Mouse (Mus musculus): Measurements from ENCODE around the gene Mtf1. TPM values are rescaled to one million over a fixed set of nuclear protein-coding genes. Genes with fewer than 3 reads are reported as not detected.

The Mtf1 gene
- polyA plus RNA-seq, 1 experiment from 2014 or later = 11.5 TPM

DNA sequence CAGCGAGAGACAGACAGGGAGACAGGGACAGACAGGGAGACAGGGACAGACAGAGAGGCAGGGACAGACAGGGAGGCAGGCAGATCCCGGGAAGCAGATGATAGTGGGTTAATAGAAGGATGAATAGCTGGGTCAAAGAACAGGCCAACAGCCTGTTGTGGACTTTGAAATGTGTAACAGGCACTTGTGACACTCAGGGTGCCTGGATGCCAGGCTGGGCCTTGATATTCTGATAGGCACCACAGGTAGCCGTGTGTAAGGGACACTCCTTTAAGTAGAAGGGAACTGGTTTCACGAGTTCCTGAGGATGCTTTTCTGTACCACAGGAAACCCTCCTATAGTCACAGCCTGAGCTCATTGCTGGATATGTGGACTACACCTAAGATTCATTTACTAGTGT is 11.9 kb upstream of the Mtf1 start:
- ATAC-seq (ENCODE audit: low read depth) = no peak
- WGBS = 72% methylated on average over 4 of the region's 4 CpGs
- peaks cover 85% of the 10 kb centered on the region for H3K36me3 ChIP-seq (ENCODE audit: control insufficient read depth, insufficient read depth, low read length)
- H3K9ac ChIP-seq (ENCODE audit: low read depth, low read length) = no peak overlapping the region
- no peak for DNase-seq (ENCODE audit: low spot score)
- H3K4me2 ChIP-seq (ENCODE audit: low read depth, low read length) = no peak overlapping the region
- no peaks in the 10 kb centered on the region for H3K27me3 ChIP-seq (replicated peaks; ENCODE audit: control insufficient read depth, insufficient read depth, low read length)
- H3K4me1 ChIP-seq (ENCODE audit: control insufficient read depth, insufficient read depth, low read length) = no peaks in the 10 kb centered on the region
- no peaks in the 10 kb centered on the region for H3K9me3 ChIP-seq (ENCODE audit: control insufficient read depth, low read length)
- H3K4me3 ChIP-seq (ENCODE audit: low read depth, low read length) = no peak overlapping the region
- no peak overlapping the region for H3K27ac ChIP-seq (replicated peaks; ENCODE audit: low read depth, low read length)

DNA sequence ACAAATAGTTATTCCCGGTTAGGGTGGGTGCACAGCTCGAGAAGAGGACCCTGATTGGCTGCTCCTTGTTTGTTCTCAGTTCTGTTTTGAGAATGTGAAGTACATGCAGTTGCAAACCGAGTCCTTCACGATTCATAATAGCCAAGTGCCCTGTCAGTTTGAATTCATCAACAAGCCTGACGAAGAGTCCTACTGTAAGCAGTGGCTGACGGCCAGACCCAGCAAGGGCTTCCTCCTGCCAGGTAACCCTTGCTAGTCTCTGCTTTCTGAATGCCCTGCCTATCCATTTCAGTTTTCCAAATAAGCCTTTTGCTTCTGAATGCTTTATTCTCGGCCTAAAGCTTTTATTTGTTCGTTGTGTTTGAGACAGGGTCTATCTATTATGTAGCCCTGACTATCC is 9.8 kb upstream of the Mtf1 start:
- no peak overlapping the region for H3K4me2 ChIP-seq (ENCODE audit: low read depth, low read length)
- H3K4me1 ChIP-seq (ENCODE audit: control insufficient read depth, insufficient read depth, low read length) = no peaks in the 10 kb centered on the region
- 85% methylated on average over 8 of the region's 8 CpGs for WGBS
- no peaks in the 10 kb centered on the region for H3K27me3 ChIP-seq (replicated peaks; ENCODE audit: control insufficient read depth, insufficient read depth, low read length)
- H3K9me3 ChIP-seq (ENCODE audit: control insufficient read depth, low read length) = no peaks in the 10 kb centered on the region
- ATAC-seq (ENCODE audit: low read depth) (no peak), DNase-seq (ENCODE audit: low spot score) (no peak)
- peaks cover 72% of the 10 kb centered on the region for H3K36me3 ChIP-seq (ENCODE audit: control insufficient read depth, insufficient read depth, low read length)
- H3K4me3 ChIP-seq (ENCODE audit: low read depth, low read length) = no peak overlapping the region
- H3K27ac ChIP-seq (replicated peaks; ENCODE audit: low read depth, low read length) = no peak overlapping the region
- H3K9ac ChIP-seq (ENCODE audit: low read depth, low read length) = no peak overlapping the region

DNA sequence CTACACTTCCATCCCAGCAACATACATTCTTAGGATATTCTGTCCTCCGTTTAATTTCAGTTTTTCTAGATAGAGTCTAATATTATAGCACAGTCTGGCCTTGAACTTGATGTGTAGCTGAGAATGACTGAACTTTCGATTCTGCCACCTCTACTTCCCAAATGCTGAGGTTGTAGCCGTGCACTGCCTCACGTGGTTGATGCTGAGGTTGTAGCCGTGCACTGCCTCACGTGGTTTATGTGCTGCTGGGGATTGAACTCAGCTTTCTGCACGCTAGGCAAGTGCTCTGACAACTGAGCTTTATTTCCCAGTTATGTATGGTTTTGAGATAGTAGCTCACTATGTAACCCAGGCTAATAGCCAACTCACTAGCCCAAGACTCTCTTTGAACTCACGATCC is 5.8 kb upstream of the Mtf1 start:
- Histone ChIP-seq H3K4me1 (ENCODE audit: control insufficient read depth, insufficient read depth, low read length) (no peaks in the 10 kb centered on the region), H3K36me3 (ENCODE audit: control insufficient read depth, insufficient read depth, low read length) (peaks cover 64% of the 10 kb centered on the region), H3K4me2 (ENCODE audit: low read depth, low read length) (no peak overlapping the region), H3K4me3 (ENCODE audit: low read depth, low read length) (no peak overlapping the region), H3K27ac (replicated peaks; ENCODE audit: low read depth, low read length) (no peak overlapping the region), H3K9me3 (ENCODE audit: control insufficient read depth, low read length) (no peaks in the 10 kb centered on the region), H3K27me3 (replicated peaks; ENCODE audit: control insufficient read depth, insufficient read depth, low read length) (no peaks in the 10 kb centered on the region), H3K9ac (ENCODE audit: low read depth, low read length) (no peak overlapping the region)
- 89% methylated on average over 8 of the region's 8 CpGs for WGBS
- no peak for DNase-seq (ENCODE audit: low spot score)
- ATAC-seq (ENCODE audit: low read depth) = no peak

DNA sequence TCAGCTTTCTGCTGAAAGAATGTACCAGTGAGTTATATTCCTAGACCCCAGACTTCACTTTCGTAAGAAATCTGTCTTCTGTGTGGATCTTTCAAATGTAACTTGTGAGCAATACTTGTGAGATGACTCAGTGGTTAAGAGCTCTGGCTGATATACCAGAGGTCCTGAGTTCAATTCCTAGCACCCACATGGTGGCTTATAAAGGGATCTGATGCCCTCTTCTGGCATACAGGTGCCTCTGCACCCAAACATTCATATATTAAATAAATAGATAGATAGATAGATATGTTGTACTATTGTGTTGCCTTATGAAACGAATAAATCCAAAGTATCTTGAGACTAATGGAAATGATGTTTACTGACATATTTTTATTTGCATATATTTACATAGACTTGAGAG is 5.0 kb upstream of the Mtf1 start:
- Histone ChIP-seq H3K27ac (replicated peaks; ENCODE audit: low read depth, low read length) (no peak overlapping the region), H3K9me3 (ENCODE audit: control insufficient read depth, low read length) (no peaks in the 10 kb centered on the region), H3K27me3 (replicated peaks; ENCODE audit: control insufficient read depth, insufficient read depth, low read length) (no peaks in the 10 kb centered on the region), H3K4me1 (ENCODE audit: control insufficient read depth, insufficient read depth, low read length) (no peaks in the 10 kb centered on the region), H3K4me2 (ENCODE audit: low read depth, low read length) (no peak overlapping the region), H3K4me3 (ENCODE audit: low read depth, low read length) (no peak overlapping the region), H3K9ac (ENCODE audit: low read depth, low read length) (no peak overlapping the region), H3K36me3 (ENCODE audit: control insufficient read depth, insufficient read depth, low read length) (peaks cover 57% of the 10 kb centered on the region)
- DNase-seq (ENCODE audit: low spot score) = no peak
- 89% methylated on average over 2 of the region's 2 CpGs for WGBS
- no peak for ATAC-seq (ENCODE audit: low read depth)

DNA sequence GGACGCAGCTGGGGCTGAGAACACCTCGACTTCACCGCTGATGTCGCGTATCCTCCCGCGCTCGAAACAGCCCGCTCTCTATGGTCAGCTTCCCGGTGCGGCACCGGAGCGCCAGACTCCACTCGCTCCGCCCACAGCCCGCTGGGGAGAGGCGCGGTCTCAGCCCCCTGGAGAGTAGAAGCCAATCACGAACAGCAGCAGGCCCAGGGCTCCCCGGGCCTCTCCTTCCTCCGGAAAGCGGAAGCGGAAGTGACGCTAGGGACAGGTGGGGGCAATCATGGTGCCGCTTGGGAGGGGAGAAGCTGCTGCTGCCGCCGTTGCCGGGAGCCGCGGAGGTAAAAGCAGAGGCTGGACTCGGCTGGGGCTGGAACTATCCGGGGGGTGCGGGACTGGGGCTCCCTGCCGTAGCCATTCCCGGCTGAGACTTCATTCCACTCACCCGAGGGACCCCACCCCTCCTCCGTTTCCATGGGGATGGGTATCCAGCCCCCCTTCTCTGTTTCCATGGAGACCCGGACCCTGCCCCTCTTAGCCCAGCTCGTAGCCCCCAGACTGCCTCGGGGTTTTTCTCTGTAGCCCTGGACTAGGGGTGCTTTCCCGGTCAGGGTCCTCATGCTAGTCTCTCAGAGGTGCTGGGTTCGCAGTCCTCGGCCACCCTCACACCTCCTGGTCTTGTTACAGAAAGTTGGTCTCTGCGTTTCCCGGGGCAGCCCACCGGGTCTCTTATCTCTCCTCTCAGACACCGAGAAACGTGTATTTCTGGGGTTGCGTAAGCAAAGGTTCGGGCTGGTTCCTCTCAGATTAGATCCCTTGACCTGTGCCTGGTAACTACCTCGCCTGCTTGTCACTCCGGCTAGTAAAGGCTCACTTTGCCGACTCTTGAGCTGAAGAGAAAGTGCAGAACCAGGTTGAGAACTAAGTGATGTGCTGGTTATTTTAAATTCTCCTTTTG is 681 bp downstream of the Mtf1 start:
- Histone ChIP-seq H3K36me3 (ENCODE audit: control insufficient read depth, insufficient read depth, low read length) (peaks cover 46% of the 10 kb centered on the region), H3K4me3 (ENCODE audit: low read depth, low read length) (peak overlapping the region; percentile 76), H3K27me3 (replicated peaks; ENCODE audit: control insufficient read depth, insufficient read depth, low read length) (no peaks in the 10 kb centered on the region), H3K9me3 (ENCODE audit: control insufficient read depth, low read length) (no peaks in the 10 kb centered on the region), H3K27ac (replicated peaks; ENCODE audit: low read depth, low read length) (peak overlapping the region; percentile 98), H3K4me2 (ENCODE audit: low read depth, low read length) (peak overlapping the region; percentile 95), H3K9ac (ENCODE audit: low read depth, low read length) (peak overlapping the region; percentile 91), H3K4me1 (ENCODE audit: control insufficient read depth, insufficient read depth, low read length) (peaks cover 6% of the 10 kb centered on the region)
- ATAC-seq (ENCODE audit: low read depth) (peak; percentile 99), DNase-seq (ENCODE audit: low spot score) (peak; percentile 98)
- 2% methylated on average over 27 of the region's 53 CpGs for WGBS

DNA sequence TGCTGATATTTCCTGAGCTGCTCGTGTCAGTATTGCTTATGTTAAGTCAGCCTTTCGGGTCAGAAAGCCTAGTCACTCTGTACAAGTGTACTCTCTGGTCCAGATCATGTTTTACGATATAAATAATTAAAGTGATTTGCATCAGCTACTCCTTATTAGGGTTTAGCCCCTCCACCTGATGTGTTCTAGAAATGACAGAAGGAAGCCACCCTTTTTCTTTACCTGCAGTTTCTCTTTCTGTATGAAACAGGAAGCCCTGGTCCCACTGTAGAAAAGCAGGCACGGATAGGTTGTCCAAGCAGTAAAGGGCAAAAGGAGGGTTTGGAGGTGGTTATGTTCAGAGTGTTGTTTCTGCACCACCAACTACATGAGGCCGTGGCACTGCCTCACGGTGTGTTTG is 1.5 kb downstream of the Mtf1 start:
- H3K36me3 ChIP-seq (ENCODE audit: control insufficient read depth, insufficient read depth, low read length) = peaks cover 46% of the 10 kb centered on the region
- H3K27ac ChIP-seq (replicated peaks; ENCODE audit: low read depth, low read length) = no peak overlapping the region
- H3K9me3 ChIP-seq (ENCODE audit: control insufficient read depth, low read length) = no peaks in the 10 kb centered on the region
- H3K4me2 ChIP-seq (ENCODE audit: low read depth, low read length) = peak overlapping the region; percentile 95
- H3K27me3 ChIP-seq (replicated peaks; ENCODE audit: control insufficient read depth, insufficient read depth, low read length) = no peaks in the 10 kb centered on the region
- no peak for DNase-seq (ENCODE audit: low spot score)
- no peak for ATAC-seq (ENCODE audit: low read depth)
- H3K4me1 ChIP-seq (ENCODE audit: control insufficient read depth, insufficient read depth, low read length) = peaks cover 6% of the 10 kb centered on the region
- 75% methylated on average over 6 of the region's 6 CpGs for WGBS
- peak overlapping the region; percentile 91 for H3K9ac ChIP-seq (ENCODE audit: low read depth, low read length)
- peak overlapping the region; percentile 76 for H3K4me3 ChIP-seq (ENCODE audit: low read depth, low read length)

DNA sequence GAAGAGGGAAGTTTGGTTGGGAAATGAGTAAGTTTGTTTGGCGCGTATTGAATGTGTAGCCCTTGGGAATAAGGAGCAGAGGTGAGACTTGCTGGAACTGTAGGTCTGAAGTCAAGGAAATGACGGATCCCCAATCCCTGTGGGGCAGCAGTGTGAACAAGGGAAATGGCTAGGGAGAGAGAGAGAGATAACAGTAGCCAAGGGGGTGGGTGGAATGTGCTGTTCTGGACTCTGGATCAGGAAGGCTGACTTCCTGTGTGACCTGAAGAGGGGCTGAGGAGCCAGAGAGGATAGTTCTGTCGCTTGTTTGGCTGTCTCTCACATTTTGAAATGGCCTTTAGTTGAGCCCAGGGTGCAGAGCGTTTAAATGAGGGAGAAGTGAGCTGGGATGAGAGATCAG is 6.6 kb downstream of the Mtf1 start:
- Histone ChIP-seq H3K27me3 (replicated peaks; ENCODE audit: control insufficient read depth, insufficient read depth, low read length) (no peaks in the 10 kb centered on the region), H3K4me3 (ENCODE audit: low read depth, low read length) (no peak overlapping the region), H3K4me1 (ENCODE audit: control insufficient read depth, insufficient read depth, low read length) (peaks cover under 1% of the 10 kb centered on the region; the same call in 1 of the 2 replicates), H3K9ac (ENCODE audit: low read depth, low read length) (no peak overlapping the region), H3K27ac (replicated peaks; ENCODE audit: low read depth, low read length) (no peak overlapping the region), H3K4me2 (ENCODE audit: low read depth, low read length) (no peak overlapping the region), H3K36me3 (ENCODE audit: control insufficient read depth, insufficient read depth, low read length) (peaks cover 42% of the 10 kb centered on the region), H3K9me3 (ENCODE audit: control insufficient read depth, low read length) (no peaks in the 10 kb centered on the region)
- ATAC-seq (ENCODE audit: low read depth) (no peak), DNase-seq (ENCODE audit: low spot score) (no peak)
- WGBS = 83% methylated on average over 5 of the region's 5 CpGs

DNA sequence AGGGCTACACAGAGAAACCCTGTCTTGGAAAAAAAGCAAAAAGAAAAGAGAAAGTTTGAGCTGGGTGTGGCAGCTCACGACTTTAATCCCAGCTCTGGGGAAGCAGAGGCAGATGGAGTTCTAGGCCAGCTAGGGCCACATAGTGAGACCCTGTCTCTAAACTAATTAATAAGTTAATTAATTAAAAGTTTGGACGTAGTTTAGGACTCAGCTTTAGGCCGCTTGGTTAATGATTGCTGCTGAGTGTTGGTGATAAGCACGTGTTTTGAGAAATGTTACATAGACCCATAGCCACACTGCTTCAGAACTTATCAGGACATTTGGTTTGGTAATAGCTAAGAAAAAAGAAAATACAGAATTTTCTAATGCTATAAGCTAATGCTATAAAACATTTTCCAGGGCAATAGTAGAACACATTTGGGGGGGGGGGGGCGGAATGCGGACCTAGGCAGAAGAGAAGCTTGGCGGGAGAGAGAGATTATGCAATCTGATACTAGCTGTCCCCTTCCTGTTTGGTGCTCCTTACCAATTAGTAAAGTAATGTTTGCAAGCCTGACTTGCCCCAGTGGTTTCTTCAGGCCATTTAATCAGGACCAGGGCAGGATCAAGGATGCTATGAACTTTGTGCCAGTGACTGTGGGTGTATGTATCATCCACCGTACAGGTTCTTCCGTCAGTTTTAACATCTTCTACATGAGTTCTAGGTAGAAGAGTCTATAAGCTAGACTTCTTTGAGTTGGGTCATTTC is 7.4 kb downstream of the Mtf1 start:
- Histone ChIP-seq H3K9me3 (ENCODE audit: control insufficient read depth, low read length) (no peaks in the 10 kb centered on the region), H3K36me3 (ENCODE audit: control insufficient read depth, insufficient read depth, low read length) (peaks cover 42% of the 10 kb centered on the region), H3K9ac (ENCODE audit: low read depth, low read length) (no peak overlapping the region), H3K4me1 (ENCODE audit: control insufficient read depth, insufficient read depth, low read length) (no peaks in the 10 kb centered on the region), H3K27me3 (replicated peaks; ENCODE audit: control insufficient read depth, insufficient read depth, low read length) (no peaks in the 10 kb centered on the region), H3K4me3 (ENCODE audit: low read depth, low read length) (no peak overlapping the region), H3K27ac (replicated peaks; ENCODE audit: low read depth, low read length) (no peak overlapping the region), H3K4me2 (ENCODE audit: low read depth, low read length) (no peak overlapping the region)
- DNase-seq (ENCODE audit: low spot score) (no peak), ATAC-seq (ENCODE audit: low read depth) (no peak)
- WGBS = 81% methylated on average over 8 of the region's 9 CpGs
